Mouse (Mus musculus): ENCODE results near the gene Ugt1a6a. TPM values are rescaled to one million over a fixed set of nuclear protein-coding genes. Genes with fewer than 3 reads are reported as not detected.

Gene Ugt1a6a
- polyA plus RNA-seq, 1 experiment from 2014 or later: 2.8 TPM

DNA sequence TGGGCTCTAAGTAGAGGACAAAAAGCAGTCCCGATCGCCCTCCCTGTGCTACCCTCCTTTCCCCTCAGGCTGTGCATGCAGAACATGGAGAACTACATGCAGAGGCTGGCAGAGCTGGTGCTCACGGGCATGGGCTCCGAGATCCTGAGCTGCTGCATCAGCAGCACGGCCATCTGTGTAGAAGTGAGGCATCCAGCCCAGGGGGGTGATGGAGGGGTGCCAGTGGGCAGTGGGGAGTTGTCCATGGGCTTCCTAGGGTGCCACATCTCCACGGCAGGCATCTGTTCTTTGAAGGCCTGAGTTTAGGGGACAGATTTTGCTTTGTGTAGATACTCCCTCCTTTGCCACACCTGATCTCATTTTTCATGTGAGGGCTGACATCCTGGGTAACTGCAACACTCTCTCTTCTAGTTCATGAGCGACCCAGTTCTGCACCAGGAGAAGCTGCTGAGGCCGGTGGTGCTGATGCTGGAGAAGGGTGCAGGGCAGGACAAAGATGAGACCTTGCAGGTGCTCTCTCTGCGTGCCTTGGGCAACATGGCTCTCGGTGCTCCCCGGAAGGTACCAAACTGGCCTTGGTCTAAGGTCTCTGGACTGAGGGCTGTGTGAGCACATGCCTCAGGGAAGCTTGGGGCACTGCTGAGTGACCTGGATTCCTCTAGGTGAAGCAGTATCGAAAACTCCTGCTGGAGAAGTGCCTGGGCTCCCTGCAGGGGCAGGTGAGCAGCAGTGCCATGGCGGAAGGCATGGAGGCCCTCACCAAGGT is 121.6 kb downstream of the Ugt1a6a start:
- H3K9ac ChIP-seq (replicated peaks; ENCODE audit: low read depth, low read length): no peak overlapping the region
- WGBS: 80% methylated on average over 13 of the region's 13 CpGs
- peaks cover 8% of the 10 kb centered on the region for H3K36me3 ChIP-seq (ENCODE audit: control insufficient read depth, insufficient read depth)
- H3K4me2 ChIP-seq (ENCODE audit: low read length): no peak overlapping the region
- no peaks in the 10 kb centered on the region for H3K27me3 ChIP-seq (replicated peaks; ENCODE audit: control insufficient read depth, insufficient read depth, low read length)
- ATAC-seq: no peak
- H3K4me3 ChIP-seq (replicated peaks; ENCODE audit: low read length): no peak overlapping the region
- H3K4me1 ChIP-seq (replicated peaks; ENCODE audit: control insufficient read depth, insufficient read depth, low read length): no peaks in the 10 kb centered on the region
- H3K27ac ChIP-seq (ENCODE audit: low read length): no peak overlapping the region
- peaks cover 46% of the 10 kb centered on the region for H3K9me3 ChIP-seq (ENCODE audit: control insufficient read depth, low read length)

DNA sequence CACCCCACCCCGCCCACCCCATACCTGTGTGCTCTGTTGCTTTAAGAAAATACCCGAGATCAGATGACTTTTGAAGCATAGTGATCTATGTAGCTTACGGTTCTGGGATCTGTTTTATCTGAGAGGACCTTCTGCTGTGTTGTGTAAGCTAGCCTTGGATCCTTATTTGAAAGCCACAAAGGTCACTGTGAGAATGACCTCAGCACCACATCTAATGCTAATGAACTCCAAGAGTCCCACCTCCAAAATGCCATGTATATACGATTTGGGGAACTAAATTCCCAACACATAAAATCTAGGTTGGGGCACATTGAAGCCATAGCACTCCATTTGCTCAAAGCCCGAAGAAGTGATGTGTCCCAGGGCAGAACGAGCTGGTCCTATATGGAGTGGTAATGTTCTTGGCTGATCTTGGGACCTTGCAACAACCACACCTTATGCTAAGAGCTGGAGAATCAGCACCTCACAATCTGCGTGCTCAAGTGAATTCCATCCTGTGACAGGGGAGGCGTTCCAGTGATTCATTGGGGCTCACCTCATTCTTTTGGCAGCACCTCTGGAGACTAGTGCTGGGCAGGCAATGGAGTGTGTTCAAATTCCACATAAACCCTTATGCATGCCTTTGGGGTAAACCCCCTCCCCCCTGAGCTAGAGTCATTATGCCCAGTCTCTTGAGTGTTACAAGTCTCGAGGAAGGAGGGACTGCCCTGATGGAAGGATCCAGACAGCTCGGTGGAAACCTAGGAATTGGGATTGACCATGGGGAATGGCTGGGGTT is 122.5 kb downstream of the Ugt1a6a start:
- Histone ChIP-seq H3K36me3 (ENCODE audit: control insufficient read depth, insufficient read depth) (peaks cover 17% of the 10 kb centered on the region), H3K9me3 (ENCODE audit: control insufficient read depth, low read length) (peaks cover 40% of the 10 kb centered on the region), H3K4me3 (replicated peaks; ENCODE audit: low read length) (no peak overlapping the region), H3K4me2 (ENCODE audit: low read length) (no peak overlapping the region), H3K27ac (ENCODE audit: low read length) (no peak overlapping the region), H3K27me3 (replicated peaks; ENCODE audit: control insufficient read depth, insufficient read depth, low read length) (no peaks in the 10 kb centered on the region), H3K9ac (replicated peaks; ENCODE audit: low read depth, low read length) (no peak overlapping the region), H3K4me1 (replicated peaks; ENCODE audit: control insufficient read depth, insufficient read depth, low read length) (no peaks in the 10 kb centered on the region)
- WGBS: 84% methylated on average over 10 of the region's 10 CpGs
- no peak for ATAC-seq

DNA sequence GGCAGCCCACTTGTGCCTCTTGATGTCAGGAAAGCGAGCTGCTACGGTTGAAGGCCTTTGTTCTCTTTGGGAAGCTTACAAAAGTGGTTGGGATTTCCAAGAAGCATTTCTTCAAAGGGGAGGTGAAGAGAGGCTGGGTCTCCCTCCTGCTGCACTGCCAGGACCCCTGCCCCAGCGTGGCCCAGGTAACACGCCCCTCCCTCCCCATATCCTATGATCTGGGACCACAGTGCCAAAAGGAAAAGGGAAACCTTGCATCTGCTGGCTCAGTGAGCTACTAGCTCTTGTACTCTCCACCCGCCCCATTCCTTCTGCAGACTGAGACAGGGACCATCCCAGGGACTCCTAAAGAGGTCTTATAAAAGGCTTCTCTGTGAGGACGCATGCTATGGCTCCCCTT is 123.1 kb downstream of the Ugt1a6a start:
- Histone ChIP-seq H3K4me3 (replicated peaks; ENCODE audit: low read length) (no peak overlapping the region), H3K27ac (ENCODE audit: low read length) (no peak overlapping the region), H3K4me2 (ENCODE audit: low read length) (no peak overlapping the region), H3K36me3 (ENCODE audit: control insufficient read depth, insufficient read depth) (peaks cover 23% of the 10 kb centered on the region), H3K9ac (replicated peaks; ENCODE audit: low read depth, low read length) (no peak overlapping the region), H3K9me3 (ENCODE audit: control insufficient read depth, low read length) (peaks cover 34% of the 10 kb centered on the region), H3K4me1 (replicated peaks; ENCODE audit: control insufficient read depth, insufficient read depth, low read length) (no peaks in the 10 kb centered on the region), H3K27me3 (replicated peaks; ENCODE audit: control insufficient read depth, insufficient read depth, low read length) (no peaks in the 10 kb centered on the region)
- WGBS: 77% methylated on average over 6 of the region's 6 CpGs
- no peak for ATAC-seq

DNA sequence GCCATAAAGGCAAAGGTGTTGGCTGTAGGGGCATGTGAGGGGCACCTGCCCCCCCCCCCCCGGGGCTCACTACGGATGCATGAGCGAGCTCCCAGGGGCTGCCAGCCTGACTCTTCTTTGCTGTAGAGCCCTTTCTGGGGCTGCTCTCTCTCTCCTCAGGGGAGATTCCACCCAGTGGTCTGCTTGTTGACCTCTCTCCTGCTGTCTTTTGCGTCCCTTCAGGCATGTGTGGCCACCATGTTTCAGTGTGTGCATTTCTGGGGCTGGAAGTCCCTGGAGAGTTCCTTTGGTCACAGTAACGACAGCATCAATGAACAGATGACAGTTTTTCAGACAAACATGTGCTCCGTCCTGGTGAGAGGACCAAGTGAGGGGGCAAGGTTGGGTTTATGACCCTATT is 123.8 kb downstream of the Ugt1a6a start:
- Histone ChIP-seq H3K36me3 (ENCODE audit: control insufficient read depth, insufficient read depth) (peaks cover 30% of the 10 kb centered on the region), H3K9me3 (ENCODE audit: control insufficient read depth, low read length) (peaks cover 30% of the 10 kb centered on the region), H3K4me3 (replicated peaks; ENCODE audit: low read length) (no peak overlapping the region), H3K27ac (ENCODE audit: low read length) (no peak overlapping the region), H3K4me2 (ENCODE audit: low read length) (no peak overlapping the region), H3K27me3 (replicated peaks; ENCODE audit: control insufficient read depth, insufficient read depth, low read length) (no peaks in the 10 kb centered on the region), H3K9ac (replicated peaks; ENCODE audit: low read depth, low read length) (no peak overlapping the region), H3K4me1 (replicated peaks; ENCODE audit: control insufficient read depth, insufficient read depth, low read length) (no peaks in the 10 kb centered on the region)
- no peak for ATAC-seq
- 74% methylated on average over 6 of the region's 6 CpGs for WGBS

DNA sequence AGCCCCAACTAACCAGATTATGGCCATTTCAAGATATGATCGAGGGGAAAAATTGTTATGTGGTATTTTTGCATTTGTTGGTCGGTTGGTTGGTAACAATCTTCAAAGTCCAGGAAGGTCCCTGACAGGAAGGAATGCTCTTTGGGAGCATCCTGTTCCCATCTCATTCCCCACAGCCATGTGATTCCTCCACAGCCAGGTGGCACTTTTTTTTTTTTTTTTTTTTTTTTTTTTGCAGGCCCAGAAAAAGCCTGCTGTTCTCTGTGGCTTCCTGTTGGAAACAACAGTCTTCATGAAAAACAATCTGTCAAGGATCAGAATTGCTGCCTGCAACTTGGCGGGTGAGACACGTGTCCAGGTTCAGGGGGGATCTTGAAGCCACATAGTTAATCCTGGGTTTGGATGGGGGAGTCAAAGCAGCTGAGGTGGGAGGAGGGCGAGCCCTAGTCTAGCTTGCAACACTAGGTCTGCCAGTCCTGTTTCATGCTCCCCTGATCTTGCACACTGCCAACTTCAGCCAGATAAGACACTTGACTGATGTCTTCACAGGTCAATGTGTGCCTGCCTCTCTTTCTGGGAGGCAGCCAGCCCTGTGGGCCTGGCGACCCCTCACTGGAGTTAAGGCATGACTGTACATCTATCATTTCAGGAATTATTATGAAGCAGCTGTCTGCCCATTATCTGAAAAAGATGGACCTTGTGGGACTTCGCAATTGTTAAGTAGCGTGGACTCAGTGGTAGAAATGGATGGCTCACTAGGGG is 124.5 kb downstream of the Ugt1a6a start:
- Histone ChIP-seq H3K27ac (ENCODE audit: low read length) (no peak overlapping the region), H3K36me3 (ENCODE audit: control insufficient read depth, insufficient read depth) (peaks cover 37% of the 10 kb centered on the region), H3K4me1 (replicated peaks; ENCODE audit: control insufficient read depth, insufficient read depth, low read length) (no peaks in the 10 kb centered on the region), H3K9me3 (ENCODE audit: control insufficient read depth, low read length) (peaks cover 25% of the 10 kb centered on the region), H3K4me2 (ENCODE audit: low read length) (no peak overlapping the region), H3K27me3 (replicated peaks; ENCODE audit: control insufficient read depth, insufficient read depth, low read length) (no peaks in the 10 kb centered on the region), H3K4me3 (replicated peaks; ENCODE audit: low read length) (no peak overlapping the region), H3K9ac (replicated peaks; ENCODE audit: low read depth, low read length) (no peak overlapping the region)
- 0 out of 2 replicates have a peak, but pooled peaks have one; percentile 3 for ATAC-seq
- WGBS: 80% methylated on average over 8 of the region's 8 CpGs

DNA sequence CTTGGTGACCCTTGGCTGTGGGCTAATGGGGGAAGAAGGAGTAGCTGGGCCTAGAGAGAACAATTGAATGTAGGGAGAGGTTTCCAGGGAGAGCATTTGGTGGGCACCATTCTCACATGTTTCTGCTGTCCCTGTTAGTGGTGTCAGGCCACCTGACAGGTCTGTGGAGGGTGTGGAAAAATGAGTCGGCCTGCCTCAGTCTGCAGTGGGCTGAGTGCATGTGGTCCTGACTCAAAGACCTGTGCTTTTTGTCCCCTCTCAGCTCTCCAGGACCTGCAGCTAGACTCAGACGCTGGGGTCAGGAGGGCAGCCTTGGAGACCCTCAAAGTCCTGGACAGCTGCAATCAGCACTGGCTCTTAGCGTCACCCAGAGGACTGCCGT is 125.0 kb downstream of the Ugt1a6a start:
- Histone ChIP-seq H3K27me3 (replicated peaks; ENCODE audit: control insufficient read depth, insufficient read depth, low read length) (no peaks in the 10 kb centered on the region), H3K4me3 (replicated peaks; ENCODE audit: low read length) (no peak overlapping the region), H3K36me3 (ENCODE audit: control insufficient read depth, insufficient read depth) (peaks cover 42% of the 10 kb centered on the region), H3K27ac (ENCODE audit: low read length) (no peak overlapping the region), H3K4me2 (ENCODE audit: low read length) (no peak overlapping the region), H3K9me3 (ENCODE audit: control insufficient read depth, low read length) (peaks cover 21% of the 10 kb centered on the region), H3K4me1 (replicated peaks; ENCODE audit: control insufficient read depth, insufficient read depth, low read length) (no peaks in the 10 kb centered on the region), H3K9ac (replicated peaks; ENCODE audit: low read depth, low read length) (no peak overlapping the region)
- 79% methylated on average over 4 of the region's 4 CpGs for WGBS
- no peak; the same call in 1 of the 2 replicates for ATAC-seq

DNA sequence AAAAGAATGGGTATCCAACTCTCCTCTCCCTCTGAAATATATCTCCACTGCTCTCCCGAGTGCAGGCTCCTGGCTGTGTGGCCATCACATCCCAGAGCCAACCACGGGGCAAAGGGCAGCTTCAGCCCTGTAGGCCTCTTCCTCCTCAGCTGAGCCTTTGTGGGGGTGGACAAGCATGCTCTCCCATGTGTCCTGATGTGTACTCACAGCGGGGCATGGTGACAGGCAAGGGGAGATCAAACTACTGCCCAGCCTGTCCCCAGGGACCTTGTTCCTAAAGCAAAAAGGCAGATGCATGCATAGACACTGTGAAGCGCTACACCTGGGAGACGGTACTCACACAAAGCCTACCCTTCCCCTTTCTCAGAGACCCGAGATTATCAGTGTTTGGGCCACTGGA is 125.5 kb downstream of the Ugt1a6a start:
- WGBS: 83% methylated on average over 6 of the region's 6 CpGs
- Histone ChIP-seq H3K36me3 (ENCODE audit: control insufficient read depth, insufficient read depth) (peaks cover 47% of the 10 kb centered on the region), H3K4me3 (replicated peaks; ENCODE audit: low read length) (no peak overlapping the region), H3K27ac (ENCODE audit: low read length) (no peak overlapping the region), H3K9me3 (ENCODE audit: control insufficient read depth, low read length) (peaks cover 17% of the 10 kb centered on the region), H3K9ac (replicated peaks; ENCODE audit: low read depth, low read length) (no peak overlapping the region), H3K4me2 (ENCODE audit: low read length) (no peak overlapping the region), H3K4me1 (replicated peaks; ENCODE audit: control insufficient read depth, insufficient read depth, low read length) (no peaks in the 10 kb centered on the region), H3K27me3 (replicated peaks; ENCODE audit: control insufficient read depth, insufficient read depth, low read length) (no peaks in the 10 kb centered on the region)
- ATAC-seq: peak; percentile 2; the same call in 1 of the 2 replicates

DNA sequence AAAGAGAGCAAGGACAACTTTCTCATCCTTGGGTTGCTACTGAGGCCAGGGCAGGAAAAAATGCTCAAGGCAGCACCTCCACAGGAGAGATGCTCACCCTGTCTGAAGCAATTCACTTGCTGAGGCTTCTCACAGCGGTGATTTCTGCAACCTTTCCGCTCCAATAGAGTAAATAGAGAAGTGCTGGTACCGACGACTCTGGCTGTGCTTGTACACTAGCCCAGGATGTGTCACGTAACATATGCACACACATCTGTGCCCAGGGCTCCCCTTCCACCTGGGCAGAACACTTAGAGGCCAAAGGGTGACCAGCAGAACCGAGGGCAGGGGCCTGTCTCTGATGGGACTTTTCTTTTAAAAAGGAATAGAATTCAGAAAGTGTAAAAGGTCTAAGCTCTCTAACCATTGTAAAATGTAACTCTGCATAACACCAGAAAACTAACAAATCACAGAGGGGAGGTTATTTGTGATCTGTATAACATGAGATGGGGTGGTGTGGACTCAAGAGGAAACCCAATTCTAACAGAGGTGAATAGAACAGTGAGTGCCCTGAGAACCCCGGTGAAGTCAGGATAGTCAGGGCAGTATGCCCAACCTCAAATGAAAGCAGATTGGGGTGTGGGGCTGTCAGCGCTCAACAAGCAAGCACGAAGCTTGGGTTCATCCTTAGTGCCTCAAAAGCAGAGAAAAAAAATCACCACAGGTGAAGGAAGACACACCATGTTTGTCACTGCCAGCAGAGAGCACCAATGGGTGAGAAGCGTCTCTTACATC is 126.2 kb downstream of the Ugt1a6a start:
- Histone ChIP-seq H3K27me3 (replicated peaks; ENCODE audit: control insufficient read depth, insufficient read depth, low read length) (no peaks in the 10 kb centered on the region), H3K9ac (replicated peaks; ENCODE audit: low read depth, low read length) (no peak overlapping the region), H3K36me3 (ENCODE audit: control insufficient read depth, insufficient read depth) (peaks cover 54% of the 10 kb centered on the region), H3K27ac (ENCODE audit: low read length) (no peak overlapping the region), H3K4me1 (replicated peaks; ENCODE audit: control insufficient read depth, insufficient read depth, low read length) (no peaks in the 10 kb centered on the region), H3K4me3 (replicated peaks; ENCODE audit: low read length) (no peak overlapping the region), H3K4me2 (ENCODE audit: low read length) (no peak overlapping the region), H3K9me3 (ENCODE audit: control insufficient read depth, low read length) (peaks cover 11% of the 10 kb centered on the region)
- 85% methylated on average over 10 of the region's 10 CpGs for WGBS
- ATAC-seq: no peak

Data from forebrain, embryonic 16.5 days (tissue).